Mouse (Mus musculus): ENCODE data around the gene Gm11116. TPM values are rescaled to one million over a fixed set of nuclear protein-coding genes. Genes with fewer than 3 reads are reported as not detected.
"Not testable (repeated sequence)": the region's sequence is repeated elsewhere in the genome, so short reads cannot be mapped to it uniquely, and the experiment has no call there.

Gene Gm11116
- not detected in 2 replicates for polyA plus RNA-seq (2016; fragmentation: Nextera tagmentation; extraction: Ambion mirVana)

- 80% methylated on average over 1 of the region's 1 CpGs for WGBS
- H3K4me1 ChIP-seq, result no peaks in the 10 kb centered on the region
- DNase-seq (ENCODE audit: low spot score), result no peak
- H3K4me3 ChIP-seq, result no peak within 1 kb of the TSS
- H3K36me3 ChIP-seq, result no peaks in the 10 kb centered on the region
- H3K27ac ChIP-seq, result no peak within 1 kb of the TSS
- H3K9me3 ChIP-seq, result no peaks in the 10 kb centered on the region
- no peaks in the 10 kb centered on the region for H3K27me3 ChIP-seq (ENCODE audit: insufficient read depth, poor library complexity, severe bottlenecking)
Observed at GRCm38 (mm10) chr5:88111430-88111829, at the start of gene Gm11116. Gm11116 (minus strand) TSS chr5:88111530.

- no peak for DNase-seq (ENCODE audit: low spot score)
- Histone ChIP-seq H3K27me3 (ENCODE audit: insufficient read depth, poor library complexity, severe bottlenecking) (no peaks in the 10 kb centered on the region), H3K36me3 (no peaks in the 10 kb centered on the region), H3K9me3 (no peaks in the 10 kb centered on the region), H3K27ac (no peak within 1 kb of the TSS), H3K4me3 (no peak within 1 kb of the TSS), H3K4me1 (no peaks in the 10 kb centered on the region)
Observed at GRCm38 (mm10) chr5:88153999-88154398, 42.7 kb upstream of the Gm11116 start, which contains the start of gene Gm11115. Gm11115 (minus strand) TSS chr5:88154099.

DNA sequence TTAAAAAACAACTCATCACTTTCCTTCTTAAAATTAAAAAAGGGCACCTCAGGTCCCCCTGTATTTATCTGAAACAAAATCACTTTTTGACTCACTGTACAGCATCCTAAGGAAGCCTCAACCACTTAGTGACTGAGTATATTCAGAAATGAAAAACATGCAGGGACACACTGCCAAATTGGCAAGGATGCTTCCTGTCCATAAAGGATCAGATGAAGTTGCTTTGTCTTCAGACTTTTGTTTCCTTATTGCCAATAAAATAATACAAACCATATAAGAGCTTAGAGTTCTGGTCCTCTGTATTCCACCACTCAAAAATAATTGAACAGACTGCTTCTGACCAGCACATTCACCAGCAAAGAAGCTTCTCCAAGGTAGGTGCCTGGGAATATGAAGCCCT, 25.1 kb downstream of the Gm11116 start, which contains the start of gene Smr2:
Gene Smr2, plus strand, starts transcription at position 301 of the 400 bp plus-strand sequence.
- not testable (repeated sequence) for DNase-seq (ENCODE audit: low spot score)

More for the DNA sequence above, 25.1 kb downstream of the Gm11116 start, which contains the start of gene Smr2:
- not testable (repeated sequence) for H3K9me3 ChIP-seq; H3K27me3 ChIP-seq (ENCODE audit: insufficient read depth, poor library complexity, severe bottlenecking); H3K4me1 ChIP-seq; H3K36me3 ChIP-seq; H3K4me3 ChIP-seq; H3K27ac ChIP-seq

Other genes with a start within 250 kb of the Gm11116 start
- not detected in 2 replicates for gene Odam, start 226.5 kb downstream of the Gm11116 start, polyA plus RNA-seq (2016; fragmentation: Nextera tagmentation; extraction: Ambion mirVana)
- gene Csn3, start 186.0 kb downstream of the Gm11116 start, polyA plus RNA-seq (2016; fragmentation: Nextera tagmentation; extraction: Ambion mirVana), result 0.20 and 0.26 TPM in 2 replicates
- gene 2310003L06Rik, start 142.1 kb downstream of the Gm11116 start, polyA plus RNA-seq (2016; fragmentation: Nextera tagmentation; extraction: Ambion mirVana), result not detected in 2 replicates
- gene Gm28434, start 142.0 kb downstream of the Gm11116 start, polyA plus RNA-seq (2016; fragmentation: Nextera tagmentation; extraction: Ambion mirVana), result not detected in 2 replicates
- gene Cabs1, start 132.1 kb downstream of the Gm11116 start, polyA plus RNA-seq (2016; fragmentation: Nextera tagmentation; extraction: Ambion mirVana), result not detected in 2 replicates
- not detected in 2 replicates for gene Smr3a, start 109.0 kb downstream of the Gm11116 start, polyA plus RNA-seq (2016; fragmentation: Nextera tagmentation; extraction: Ambion mirVana)
- not detected in 2 replicates for gene Smr2, start 25.0 kb downstream of the Gm11116 start, polyA plus RNA-seq (2016; fragmentation: Nextera tagmentation; extraction: Ambion mirVana)
- not detected in 2 replicates for gene Gm11115, start 42.6 kb upstream of the Gm11116 start, polyA plus RNA-seq (2016; fragmentation: Nextera tagmentation; extraction: Ambion mirVana)
- not detected in 2 replicates for gene Gm7714, start 157.4 kb upstream of the Gm11116 start, polyA plus RNA-seq (2016; fragmentation: Nextera tagmentation; extraction: Ambion mirVana)
- gene Prol1, start 205.8 kb upstream of the Gm11116 start, polyA plus RNA-seq (2016; fragmentation: Nextera tagmentation; extraction: Ambion mirVana), result not detected in 2 replicates